Mouse (Mus musculus): Measurements from ENCODE around the gene Nln. TPM values are rescaled to one million over a fixed set of nuclear protein-coding genes. Genes with fewer than 3 reads are reported as not detected.

The Nln gene
- total and polyA plus RNA-seq, 2 experiments from 2014 or later: 60.2 to 91.3 TPM

- no peak for TF ChIP-seq CTCF (IDR thresholded peaks at IDR 0.05)
- ATAC-seq (ENCODE audit: low FRiP score) (no peak), DNase-seq (ENCODE audit: low spot score) (peak; percentile 70)
- Histone ChIP-seq H3K4me3 (ENCODE audit: low read depth, low read length) (no peak overlapping the region), H3K4me2 (ENCODE audit: low read depth, low read length, poor library complexity, severe bottlenecking) (no peak overlapping the region), H3K9me3 (ENCODE audit: low read length) (no peaks in the 10 kb centered on the region), H3K36me3 (ENCODE audit: insufficient read depth, low read length) (peaks cover 38% of the 10 kb centered on the region), H3K4me1 (ENCODE audit: insufficient read depth, low read length) (no peaks in the 10 kb centered on the region), H3K27ac (ENCODE audit: low read depth, low read length) (no peak overlapping the region), H3K27me3 (ENCODE audit: insufficient read depth, low read length) (no peaks in the 10 kb centered on the region), H3K9ac (replicated peaks; ENCODE audit: low read length, poor library complexity, severe bottlenecking) (no peak overlapping the region)
- WGBS: 67% methylated on average over 6 of the region's 6 CpGs
Observed at GRCm38 (mm10) chr13:104034854-104035253, 74.6 kb downstream of the Nln start.

DNA sequence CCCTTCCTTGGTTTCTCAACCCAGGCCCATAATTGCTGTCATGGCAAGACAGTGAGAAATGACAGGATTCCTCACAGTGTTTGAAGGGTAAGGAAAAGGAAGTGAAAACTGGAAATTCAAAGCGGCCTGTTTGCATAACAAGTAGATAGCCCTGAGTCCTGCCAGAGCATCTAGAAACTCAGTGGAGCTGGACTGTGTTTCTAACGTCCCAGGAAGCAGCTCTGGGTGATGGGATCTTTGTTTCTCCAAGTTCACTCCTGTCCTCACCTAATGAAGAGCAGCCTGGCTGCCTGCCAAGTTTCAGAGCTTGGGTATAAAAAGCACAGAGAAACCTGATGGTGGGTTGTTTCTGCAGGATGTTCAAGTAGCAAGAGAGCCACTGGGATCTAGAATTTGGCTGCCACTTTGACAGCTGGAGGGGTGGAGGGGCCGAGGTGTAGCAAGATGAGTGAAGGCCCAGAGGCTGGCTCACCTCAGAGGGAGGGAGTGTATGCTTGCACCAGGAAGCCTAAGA lies 76.7 kb downstream of the Nln start:
- H3K9ac ChIP-seq (replicated peaks; ENCODE audit: low read length, poor library complexity, severe bottlenecking): no peak overlapping the region
- ATAC-seq (ENCODE audit: low FRiP score) (no peak), DNase-seq (ENCODE audit: low spot score) (peak; percentile 44)
- no peaks in the 10 kb centered on the region for H3K9me3 ChIP-seq (ENCODE audit: low read length)
- no peak overlapping the region for H3K4me3 ChIP-seq (ENCODE audit: low read depth, low read length)
- no peaks in the 10 kb centered on the region for H3K4me1 ChIP-seq (ENCODE audit: insufficient read depth, low read length)
- no peak for TF ChIP-seq CTCF (IDR thresholded peaks at IDR 0.05)
- H3K4me2 ChIP-seq (ENCODE audit: low read depth, low read length, poor library complexity, severe bottlenecking): no peak overlapping the region
- peaks cover 48% of the 10 kb centered on the region for H3K36me3 ChIP-seq (ENCODE audit: insufficient read depth, low read length)
- H3K27me3 ChIP-seq (ENCODE audit: insufficient read depth, low read length): no peaks in the 10 kb centered on the region
- 42% methylated on average over 3 of the region's 3 CpGs for WGBS
- no peak overlapping the region for H3K27ac ChIP-seq (ENCODE audit: low read depth, low read length)

DNA sequence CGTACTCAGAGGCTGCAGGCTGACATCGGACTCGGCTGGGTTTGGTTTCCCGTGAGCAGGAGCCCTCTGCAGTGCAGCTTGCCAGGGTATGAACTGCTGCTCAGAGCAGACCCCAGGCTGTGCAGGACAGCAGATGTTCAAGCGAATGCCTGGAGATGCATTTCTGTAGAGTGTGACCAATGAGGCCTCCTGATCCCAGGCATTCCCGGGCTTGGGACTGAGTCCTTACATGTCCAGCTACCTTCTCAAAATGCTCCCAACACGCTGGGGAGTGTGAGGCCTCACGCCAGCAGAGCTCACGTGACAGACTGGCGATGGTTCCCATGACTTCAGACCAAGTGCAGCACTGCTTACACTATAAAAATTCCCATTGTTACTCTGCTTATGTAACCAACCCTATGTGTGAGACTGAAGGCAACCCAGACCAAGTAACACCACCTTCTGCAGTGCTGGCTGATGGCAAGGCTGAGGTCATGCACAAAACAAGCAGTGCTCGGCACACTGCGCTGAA lies 77.5 kb downstream of the Nln start:
- no peak overlapping the region for H3K9ac ChIP-seq (replicated peaks; ENCODE audit: low read length, poor library complexity, severe bottlenecking)
- H3K27me3 ChIP-seq (ENCODE audit: insufficient read depth, low read length): no peaks in the 10 kb centered on the region
- 66% methylated on average over 12 of the region's 12 CpGs for WGBS
- no peak overlapping the region for H3K4me2 ChIP-seq (ENCODE audit: low read depth, low read length, poor library complexity, severe bottlenecking)
- peaks cover 46% of the 10 kb centered on the region for H3K36me3 ChIP-seq (ENCODE audit: insufficient read depth, low read length)
- H3K4me1 ChIP-seq (ENCODE audit: insufficient read depth, low read length): no peaks in the 10 kb centered on the region
- ATAC-seq (ENCODE audit: low FRiP score): peak; percentile 50; the same call in 1 of the 2 replicates
- H3K27ac ChIP-seq (ENCODE audit: low read depth, low read length): no peak overlapping the region
- H3K4me3 ChIP-seq (ENCODE audit: low read depth, low read length): no peak overlapping the region
- TF ChIP-seq CTCF (IDR thresholded peaks at IDR 0.05): no peak
- DNase-seq (ENCODE audit: low spot score): no peak
- no peaks in the 10 kb centered on the region for H3K9me3 ChIP-seq (ENCODE audit: low read length)

- TF ChIP-seq CTCF (IDR thresholded peaks at IDR 0.05): no peak
- no peak overlapping the region for H3K4me2 ChIP-seq (ENCODE audit: low read depth, low read length, poor library complexity, severe bottlenecking)
- H3K4me1 ChIP-seq (ENCODE audit: insufficient read depth, low read length): no peaks in the 10 kb centered on the region
- no peaks in the 10 kb centered on the region for H3K27me3 ChIP-seq (ENCODE audit: insufficient read depth, low read length)
- DNase-seq (ENCODE audit: low spot score): no peak
- no peak overlapping the region for H3K9ac ChIP-seq (replicated peaks; ENCODE audit: low read length, poor library complexity, severe bottlenecking)
- ATAC-seq (ENCODE audit: low FRiP score): no peak
- no peaks in the 10 kb centered on the region for H3K9me3 ChIP-seq (ENCODE audit: low read length)
- WGBS: 93% methylated on average over 4 of the region's 4 CpGs
- peaks cover 41% of the 10 kb centered on the region for H3K36me3 ChIP-seq (ENCODE audit: insufficient read depth, low read length)
- no peak overlapping the region for H3K27ac ChIP-seq (ENCODE audit: low read depth, low read length)
- H3K4me3 ChIP-seq (ENCODE audit: low read depth, low read length): no peak overlapping the region
Observed at GRCm38 (mm10) chr13:104030956-104031355, 78.5 kb downstream of the Nln start.

GRCm38 (mm10) chr13:104029511-104029910 lies 79.9 kb downstream of the Nln start:
- H3K4me1 ChIP-seq (ENCODE audit: insufficient read depth, low read length): no peaks in the 10 kb centered on the region
- no peak overlapping the region for H3K27ac ChIP-seq (ENCODE audit: low read depth, low read length)
- no peak for TF ChIP-seq CTCF (IDR thresholded peaks at IDR 0.05)
- no peak overlapping the region for H3K4me3 ChIP-seq (ENCODE audit: low read depth, low read length)
- DNase-seq (ENCODE audit: low spot score) (no peak), ATAC-seq (ENCODE audit: low FRiP score) (no peak)
- H3K9me3 ChIP-seq (ENCODE audit: low read length): no peaks in the 10 kb centered on the region
- H3K9ac ChIP-seq (replicated peaks; ENCODE audit: low read length, poor library complexity, severe bottlenecking): no peak overlapping the region
- H3K27me3 ChIP-seq (ENCODE audit: insufficient read depth, low read length): no peaks in the 10 kb centered on the region
- peaks cover 31% of the 10 kb centered on the region for H3K36me3 ChIP-seq (ENCODE audit: insufficient read depth, low read length)
- no peak overlapping the region for H3K4me2 ChIP-seq (ENCODE audit: low read depth, low read length, poor library complexity, severe bottlenecking)

DNA sequence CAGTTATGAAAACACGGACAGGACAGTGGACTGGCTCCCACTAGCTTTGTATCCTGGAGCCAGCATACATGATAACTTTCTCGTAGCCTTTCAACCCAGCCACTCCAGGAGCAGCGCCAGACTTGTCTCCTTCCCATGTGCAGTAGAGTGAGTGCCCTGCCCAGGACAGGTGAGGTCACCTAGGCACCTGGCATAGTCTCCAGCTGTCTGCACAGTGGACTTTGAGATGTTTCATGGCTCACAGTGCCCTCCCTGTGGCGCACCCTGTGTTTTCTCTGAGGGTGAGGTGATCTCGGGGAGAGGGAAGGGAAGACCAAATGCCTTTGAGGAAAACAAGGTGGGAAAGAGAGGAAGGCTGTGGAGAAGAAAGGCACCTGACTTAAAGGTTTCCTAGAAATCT lies 80.3 kb downstream of the Nln start:
- H3K4me2 ChIP-seq (ENCODE audit: low read depth, low read length, poor library complexity, severe bottlenecking): no peak overlapping the region
- H3K4me3 ChIP-seq (ENCODE audit: low read depth, low read length): no peak overlapping the region
- no peak for ATAC-seq (ENCODE audit: low FRiP score)
- no peaks in the 10 kb centered on the region for H3K27me3 ChIP-seq (ENCODE audit: insufficient read depth, low read length)
- peaks cover 28% of the 10 kb centered on the region for H3K36me3 ChIP-seq (ENCODE audit: insufficient read depth, low read length)
- H3K4me1 ChIP-seq (ENCODE audit: insufficient read depth, low read length): no peaks in the 10 kb centered on the region
- H3K9me3 ChIP-seq (ENCODE audit: low read length): no peaks in the 10 kb centered on the region
- H3K9ac ChIP-seq (replicated peaks; ENCODE audit: low read length, poor library complexity, severe bottlenecking): no peak overlapping the region
- WGBS: 89% methylated on average over 5 of the region's 5 CpGs
- DNase-seq (ENCODE audit: low spot score): no peak
- H3K27ac ChIP-seq (ENCODE audit: low read depth, low read length): no peak overlapping the region
- TF ChIP-seq CTCF (IDR thresholded peaks at IDR 0.05): no peak
